Mouse (Mus musculus): ENCODE data around the gene Ankrd16.

DNA sequence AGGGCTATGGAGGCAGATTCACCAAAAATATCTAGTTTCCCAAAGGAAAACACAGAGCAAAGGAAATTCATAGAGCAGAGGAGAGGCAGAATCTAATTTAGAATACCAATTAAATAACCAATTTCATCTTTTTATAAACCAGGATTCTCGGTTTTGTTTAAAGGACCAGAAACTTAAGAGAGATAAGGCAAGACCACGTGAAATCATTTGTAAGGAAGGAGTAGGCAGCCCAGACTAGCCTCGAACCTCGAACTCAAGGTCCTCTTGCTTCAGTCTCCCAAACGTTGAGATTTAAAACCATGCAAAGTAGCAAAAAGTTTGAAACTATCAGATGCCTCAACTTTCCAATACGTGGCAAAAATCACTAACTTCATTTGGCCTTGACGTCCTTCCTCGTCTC lies 1.3 kb upstream of the Ankrd16 start:
- TF ChIP-seq CTCF (IDR thresholded peaks at IDR 0.05; ENCODE audit: low read depth, low read length) (no peak), TAL1 (conservative IDR thresholded peaks at IDR 0.05; ENCODE audit: low read depth, low read length) (no peak), GATA2 (IDR thresholded peaks at IDR 0.05; ENCODE audit: borderline replicate concordance, low read depth, low read length) (no peak), GATA1 (IDR thresholded peaks at IDR 0.05; ENCODE audit: borderline replicate concordance, low read length) (no peak), POLR2AphosphoS5 (IDR thresholded peaks at IDR 0.05; ENCODE audit: insufficient replicate concordance, low read depth, low read length) (no peak)
